Mouse (Mus musculus) megakaryocyte, embryonic 14.5 days (primary cell): ENCODE data around the gene Pbld2. TPM values are rescaled to one million over a fixed set of nuclear protein-coding genes. Genes with fewer than 3 reads are reported as not detected.

ENCODE experiments used
- H3K27me3 ChIP-seq: replicated peaks from 2 replicates; pipeline ENCODE3; 2012; ENCODE audit warnings: inconsistent platforms
- H3K36me3 ChIP-seq: replicated peaks from 2 replicates; pipeline ENCODE3; 2012; ENCODE audit warnings: low read length, inconsistent platforms, mixed read lengths
- H3K4me1 ChIP-seq: 2 replicates; pipeline ENCODE4 v1.6.1; 2012; ENCODE audit warnings: inconsistent platforms
- H3K4me3 ChIP-seq: replicated peaks from 2 replicates; pipeline ENCODE3; 2012; ENCODE audit warnings: moderate library complexity, mild to moderate bottlenecking, inconsistent platforms
- H3K9me3 ChIP-seq: 2 replicates; pipeline ENCODE4 v1.6.1; 2012; ENCODE audit warnings: inconsistent platforms
- FLI1 ChIP-seq: IDR thresholded peaks from 2 replicates; pipeline ENCODE4 v1.6.1; 2012; ENCODE audit warnings: low read length, inconsistent platforms, mixed read lengths
- GATA1 ChIP-seq: IDR thresholded peaks from 3 replicates; pipeline ENCODE4 v1.6.1; 2012; ENCODE audit warnings: mixed read lengths, low read length, inconsistent platforms, borderline replicate concordance
- polyA plus RNA-seq: library from polyadenylated mRNA; stranded (reverse); fragments of >175 nt; gene quantifications from 2 replicates; pipeline ENCODE4 v1.2.3, GENCODE M21; 2012; ENCODE audit warnings: low replicate concordance; ENCODE audit not compliant: insufficient read depth

The Pbld2 gene
- polyA plus RNA-seq, 1 experiment = 0.74 TPM

- H3K36me3 ChIP-seq = no peaks in the 10 kb centered on the region
- TF ChIP-seq FLI1 = no peak
- peaks cover 24% of the 10 kb centered on the region for H3K4me1 ChIP-seq
- no peak overlapping the region for H3K4me3 ChIP-seq
- peaks cover 5% of the 10 kb centered on the region for H3K27me3 ChIP-seq
- no peaks in the 10 kb centered on the region for H3K9me3 ChIP-seq
Measured at GRCm38 (mm10) chr10:63054586-63054985, 30.5 kb downstream of the Pbld2 start.

- H3K9me3 ChIP-seq = no peaks in the 10 kb centered on the region
Measured at GRCm38 (mm10) chr10:63056966-63057750, 33.0 kb downstream of the Pbld2 start.

GRCm38 (mm10) chr10:63059862-63060261 lies 35.7 kb downstream of the Pbld2 start, which contains the start of gene Pbld1:
TSS of gene Pbld1 (plus strand) at chr10:63060162.
- H3K27me3 ChIP-seq = peaks cover 19% of the 10 kb centered on the region
- H3K4me1 ChIP-seq = peaks cover 5% of the 10 kb centered on the region; the same call in 1 of the 2 replicates
- no peak within 1 kb of the TSS for H3K4me3 ChIP-seq
- TF ChIP-seq FLI1 (no peak), GATA1 (no peak)
- no peaks in the 10 kb centered on the region for H3K36me3 ChIP-seq
- H3K9me3 ChIP-seq = no peaks in the 10 kb centered on the region

More at GRCm38 (mm10) chr10:63056966-63057750, 33.0 kb downstream of the Pbld2 start:
- TF ChIP-seq GATA1 = no peak
- TF ChIP-seq FLI1 = no peak
- Histone ChIP-seq H3K36me3 (no peaks in the 10 kb centered on the region), H3K27me3 (peaks cover 14% of the 10 kb centered on the region), H3K4me3 (no peak overlapping the region), H3K4me1 (peaks cover 9% of the 10 kb centered on the region)

- Histone ChIP-seq H3K27me3 (peaks cover 20% of the 10 kb centered on the region), H3K4me3 (no peak overlapping the region), H3K4me1 (peaks cover 5% of the 10 kb centered on the region; the same call in 1 of the 2 replicates), H3K36me3 (no peaks in the 10 kb centered on the region), H3K9me3 (no peaks in the 10 kb centered on the region)
- TF ChIP-seq GATA1 (no peak), FLI1 (no peak)
Measured at GRCm38 (mm10) chr10:63060406-63060805, 36.3 kb downstream of the Pbld2 start.

GRCm38 (mm10) chr10:63061266-63061665 lies 37.2 kb downstream of the Pbld2 start:
- peaks cover 20% of the 10 kb centered on the region for H3K27me3 ChIP-seq
- H3K9me3 ChIP-seq = no peaks in the 10 kb centered on the region
- H3K4me3 ChIP-seq = no peak overlapping the region
- peaks cover 11% of the 10 kb centered on the region; the same call in 1 of the 2 replicates for H3K4me1 ChIP-seq
- H3K36me3 ChIP-seq = no peaks in the 10 kb centered on the region
- TF ChIP-seq FLI1 (no peak), GATA1 (no peak)

- Histone ChIP-seq H3K4me3 (no peak overlapping the region), H3K4me1 (peaks cover 11% of the 10 kb centered on the region; the same call in 1 of the 2 replicates), H3K27me3 (peaks cover 20% of the 10 kb centered on the region), H3K9me3 (no peaks in the 10 kb centered on the region), H3K36me3 (no peaks in the 10 kb centered on the region)
- TF ChIP-seq FLI1 = no peak
- no peak for TF ChIP-seq GATA1
Measured at GRCm38 (mm10) chr10:63062696-63063095, 38.6 kb downstream of the Pbld2 start.

- Histone ChIP-seq H3K4me1 (peaks cover 11% of the 10 kb centered on the region; the same call in 1 of the 2 replicates), H3K36me3 (no peaks in the 10 kb centered on the region), H3K27me3 (peaks cover 16% of the 10 kb centered on the region), H3K9me3 (no peaks in the 10 kb centered on the region), H3K4me3 (no peak overlapping the region)
- no peak for TF ChIP-seq GATA1
- no peak for TF ChIP-seq FLI1
Measured at GRCm38 (mm10) chr10:63063365-63063764, 39.2 kb downstream of the Pbld2 start.

- no peaks in the 10 kb centered on the region for H3K36me3 ChIP-seq
- no peak overlapping the region for H3K4me3 ChIP-seq
- H3K27me3 ChIP-seq = peaks cover 14% of the 10 kb centered on the region
- peaks cover 11% of the 10 kb centered on the region; the same call in 1 of the 2 replicates for H3K4me1 ChIP-seq
- peaks cover 6% of the 10 kb centered on the region for H3K9me3 ChIP-seq
- TF ChIP-seq FLI1 (no peak), GATA1 (no peak)
Measured at GRCm38 (mm10) chr10:63064516-63064915, 40.4 kb downstream of the Pbld2 start.

GRCm38 (mm10) chr10:63065561-63065960 lies 41.4 kb downstream of the Pbld2 start:
- H3K36me3 ChIP-seq = no peaks in the 10 kb centered on the region
- H3K27me3 ChIP-seq = peaks cover 13% of the 10 kb centered on the region
- no peak overlapping the region for H3K4me3 ChIP-seq
- peaks cover 8% of the 10 kb centered on the region for H3K9me3 ChIP-seq
- TF ChIP-seq FLI1 = no peak
- TF ChIP-seq GATA1 = no peak
- peaks cover 14% of the 10 kb centered on the region; the same call in 1 of the 2 replicates for H3K4me1 ChIP-seq

GRCm38 (mm10) chr10:63065988-63066387 lies 41.9 kb downstream of the Pbld2 start:
- Histone ChIP-seq H3K4me1 (peaks cover 14% of the 10 kb centered on the region; the same call in 1 of the 2 replicates), H3K4me3 (no peak overlapping the region), H3K36me3 (no peaks in the 10 kb centered on the region), H3K27me3 (peaks cover 13% of the 10 kb centered on the region), H3K9me3 (peaks cover 8% of the 10 kb centered on the region)
- TF ChIP-seq GATA1 (no peak), FLI1 (no peak)

GRCm38 (mm10) chr10:63086304-63086703 lies 62.2 kb downstream of the Pbld2 start:
- peaks cover 9% of the 10 kb centered on the region for H3K4me1 ChIP-seq
- H3K4me3 ChIP-seq = no peak overlapping the region
- H3K9me3 ChIP-seq = no peaks in the 10 kb centered on the region
- H3K36me3 ChIP-seq = no peaks in the 10 kb centered on the region
- H3K27me3 ChIP-seq = peaks cover 11% of the 10 kb centered on the region
- TF ChIP-seq FLI1 = no peak
- no peak for TF ChIP-seq GATA1
